Mouse (Mus musculus): ENCODE data around the gene Ece1. TPM values are rescaled to one million over a fixed set of nuclear protein-coding genes. Genes with fewer than 3 reads are reported as not detected.

Ece1 gene
- polyA plus RNA-seq, 1 experiment from 2014 or later = 20.7 TPM

- no peak for ATAC-seq (replicated peaks)
- no peaks in the 10 kb centered on the region for H3K27me3 ChIP-seq (replicated peaks)
- H3K36me3 ChIP-seq (replicated peaks) = peaks cover 3% of the 10 kb centered on the region; the same call in 1 of the 2 replicates
These were observed 145.0 kb downstream of the Ece1 start for GRCm38 (mm10) chr4:138006951-138007613.

GRCm38 (mm10) chr4:138008646-138009045 lies 146.6 kb downstream of the Ece1 start:
- no peak overlapping the region for H3K4me3 ChIP-seq
- no peaks in the 10 kb centered on the region for H3K9me3 ChIP-seq
- no peak overlapping the region for H3K4me2 ChIP-seq
- no peak for ATAC-seq (replicated peaks)
- H3K9ac ChIP-seq = no peak overlapping the region
- WGBS = 86% methylated on average over 6 of the region's 6 CpGs
- peaks cover 3% of the 10 kb centered on the region; the same call in 1 of the 2 replicates for H3K36me3 ChIP-seq (replicated peaks)
- H3K27me3 ChIP-seq (replicated peaks) = no peaks in the 10 kb centered on the region
- no peak overlapping the region for H3K27ac ChIP-seq
- H3K4me1 ChIP-seq = no peaks in the 10 kb centered on the region

More at GRCm38 (mm10) chr4:138006951-138007613, 145.0 kb downstream of the Ece1 start:
- H3K4me1 ChIP-seq = no peaks in the 10 kb centered on the region; the same call in 1 of the 2 replicates
- H3K4me2 ChIP-seq = no peak overlapping the region
- no peak overlapping the region for H3K4me3 ChIP-seq
- H3K9ac ChIP-seq = no peak overlapping the region
- no peaks in the 10 kb centered on the region for H3K9me3 ChIP-seq
- no peak overlapping the region for H3K27ac ChIP-seq
- 90% methylated on average over 9 of the region's 9 CpGs for WGBS

DNA sequence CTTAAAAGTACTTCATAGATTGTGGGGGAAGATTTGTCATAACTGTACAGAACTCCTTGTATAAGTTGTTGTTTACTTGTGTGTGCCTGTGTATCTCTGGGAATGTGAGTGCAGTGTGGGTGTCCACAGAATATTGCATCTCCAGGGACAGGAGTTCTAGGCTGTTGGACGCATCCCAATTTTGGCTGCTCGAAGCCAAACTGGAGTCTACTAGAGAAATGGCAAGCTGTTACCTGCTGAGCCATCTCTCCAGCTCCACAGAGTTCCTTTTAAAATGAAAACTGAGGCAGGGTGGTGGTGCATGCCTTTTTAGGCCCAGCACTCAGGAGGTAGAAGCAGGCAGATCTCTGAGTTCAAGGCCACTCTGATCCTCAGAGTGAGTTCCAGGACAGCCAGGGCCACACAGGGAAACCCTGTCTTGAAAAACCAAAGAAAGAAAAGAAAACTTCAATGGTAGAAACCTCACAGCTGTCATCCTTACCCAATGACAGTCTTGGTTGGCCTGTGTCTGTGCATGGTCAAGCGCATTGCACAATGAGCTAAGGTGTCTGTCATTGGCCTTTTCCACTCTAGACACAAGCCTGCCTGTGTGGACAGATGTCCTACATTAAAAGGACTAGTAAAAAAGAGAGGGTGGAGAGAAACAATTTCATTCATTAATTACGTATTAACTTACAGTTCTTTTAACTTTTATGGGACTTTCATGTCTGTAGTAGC lies 147.9 kb downstream of the Ece1 start:
- Histone ChIP-seq H3K36me3 (replicated peaks) (peaks cover 11% of the 10 kb centered on the region; the same call in 1 of the 2 replicates), H3K4me3 (no peak overlapping the region), H3K4me2 (no peak overlapping the region), H3K27ac (no peak overlapping the region), H3K27me3 (replicated peaks) (no peaks in the 10 kb centered on the region), H3K4me1 (no peaks in the 10 kb centered on the region), H3K9me3 (no peaks in the 10 kb centered on the region), H3K9ac (no peak overlapping the region)
- no peak for ATAC-seq (replicated peaks)
- 95% methylated on average over 4 of the region's 4 CpGs for WGBS

DNA sequence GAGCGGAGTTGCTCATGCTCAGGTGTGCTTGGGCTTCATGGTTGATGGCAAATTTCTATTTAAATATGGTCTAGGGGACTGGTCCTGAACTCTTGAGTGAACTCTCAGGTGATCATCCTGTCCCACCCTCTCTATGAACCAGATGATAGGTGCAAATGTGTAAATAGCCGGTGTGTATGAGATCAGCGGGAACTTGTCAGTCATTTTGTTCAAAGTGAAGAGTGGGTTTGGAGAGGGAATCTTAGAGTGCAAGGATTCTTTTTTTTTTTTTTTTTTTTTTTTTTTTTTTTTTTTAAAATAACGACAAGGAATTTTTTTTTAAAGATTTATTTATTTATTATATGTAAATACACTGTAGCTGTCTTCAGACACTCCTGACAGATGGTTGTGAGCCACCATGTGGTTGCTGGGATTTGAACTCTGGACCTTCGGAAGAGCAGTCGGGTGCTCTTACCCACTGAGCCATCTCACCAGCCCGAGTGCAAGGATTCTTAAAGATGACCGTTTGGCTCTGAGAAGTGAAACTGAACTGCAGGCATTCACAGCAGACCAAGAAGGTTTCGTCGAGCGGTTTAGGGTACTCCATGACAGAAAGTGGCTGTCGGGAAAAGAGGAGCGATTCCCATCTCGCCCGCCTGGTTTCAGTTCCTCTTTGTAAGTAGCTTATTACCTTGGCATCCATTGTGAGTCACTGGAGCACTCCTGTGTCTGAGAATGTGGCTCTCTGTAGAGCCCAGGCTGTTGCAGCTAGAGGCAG lies 151.9 kb downstream of the Ece1 start:
- H3K4me1 ChIP-seq = peaks cover 7% of the 10 kb centered on the region; the same call in 1 of the 2 replicates
- H3K27me3 ChIP-seq (replicated peaks) = no peaks in the 10 kb centered on the region
- H3K9ac ChIP-seq = no peak overlapping the region
- H3K4me3 ChIP-seq = no peak overlapping the region
- H3K27ac ChIP-seq = no peak overlapping the region
- H3K36me3 ChIP-seq (replicated peaks) = peaks cover 11% of the 10 kb centered on the region; the same call in 1 of the 2 replicates
- no peak for ATAC-seq (replicated peaks)
- 91% methylated on average over 15 of the region's 15 CpGs for WGBS
- H3K9me3 ChIP-seq = no peaks in the 10 kb centered on the region
- no peak overlapping the region for H3K4me2 ChIP-seq

Other genes starting within 250 kb of the Ece1 start
- 85.7 and 88.1 TPM in 2 replicates for gene Rap1gap, start 197.5 kb upstream of the Ece1 start, polyA plus RNA-seq (2015; fragmentation: Nextera tagmentation; extraction: Ambion mirVana)
- 8.8 and 9.6 TPM in 2 replicates for gene Alpl, start 65.9 kb upstream of the Ece1 start, polyA plus RNA-seq (2015; fragmentation: Nextera tagmentation; extraction: Ambion mirVana)
- 55.7 and 58.5 TPM in 2 replicates for gene Eif4g3, start 130.8 kb downstream of the Ece1 start, polyA plus RNA-seq (2015; fragmentation: Nextera tagmentation; extraction: Ambion mirVana)

Data from midbrain, embryonic 15.5 days (tissue).